Mouse (Mus musculus) myocyte (in vitro differentiated cells): ENCODE results near the gene Synrg. TPM values are rescaled to one million over a fixed set of nuclear protein-coding genes. Genes with fewer than 3 reads are reported as not detected.

Experiments used
- H3K27me3 ChIP-seq: one replicate; pipeline ENCODE4 v1.6.1; 2011; ENCODE audit not compliant: control insufficient read depth, insufficient read depth, insufficient read length
- H3K36me3 ChIP-seq: one replicate; pipeline ENCODE4 v1.6.1; 2011; ENCODE audit not compliant: control insufficient read depth, insufficient read depth
- H3K4me2 ChIP-seq: one replicate; pipeline ENCODE4 v1.6.1; 2011; ENCODE audit warnings: low read depth, control low read depth
- H3K4me3 ChIP-seq: one replicate; pipeline ENCODE4 v1.5.1; 2011; ENCODE audit warnings: mild to moderate bottlenecking, control low read depth, moderate library complexity
- H3K79me2 ChIP-seq: one replicate; pipeline ENCODE4 v1.6.1; 2011; ENCODE audit not compliant: control insufficient read depth, insufficient read depth
- H3ac ChIP-seq: one replicate; pipeline ENCODE4 v1.6.1; 2011; ENCODE audit not compliant: control insufficient read depth, insufficient read length
- CEBPB ChIP-seq: IDR thresholded peaks from 2 replicates; pipeline ENCODE4 v1.6.1; 2011; ENCODE audit warnings: mild to moderate bottlenecking, moderate library complexity; ENCODE audit not compliant: poor library complexity, insufficient read depth, severe bottlenecking
- E2F4 ChIP-seq: IDR thresholded peaks from one replicate; pipeline ENCODE4 v1.6.1; 2011; ENCODE audit warnings: mild to moderate bottlenecking, control low read depth, moderate library complexity; ENCODE audit not compliant: insufficient read depth
- MAX ChIP-seq: IDR thresholded peaks from one replicate; pipeline ENCODE4 v1.6.1; 2011; ENCODE audit warnings: low read depth, mild to moderate bottlenecking, control low read depth
- MYOD1 ChIP-seq, 3 experiments: IDR thresholded peaks; one replicate each; pipeline ENCODE4 v1.6.1; 2011; ENCODE audit warnings: control low read depth in 2 of 3, low read depth in 2 of 3, mild to moderate bottlenecking in 2 of 3, moderate library complexity in 1 of 3; ENCODE audit not compliant: insufficient read length in 2 of 3, control insufficient read depth in 1 of 3
- MYOG ChIP-seq, 3 experiments: IDR thresholded peaks; one replicate each; pipeline ENCODE4 v1.6.1; 2011; ENCODE audit warnings: control low read depth in 2 of 3, low read depth in 2 of 3, mild to moderate bottlenecking in 2 of 3; ENCODE audit not compliant: insufficient read length in 2 of 3, control insufficient read depth in 1 of 3, insufficient read depth in 1 of 3
- POLR2A ChIP-seq: IDR thresholded peaks from one replicate; pipeline ENCODE4 v1.6.1; 2011; ENCODE audit warnings: low read depth, mild to moderate bottlenecking, control low read depth, moderate library complexity; ENCODE audit not compliant: insufficient read length
- POLR2AphosphoS2 ChIP-seq: IDR thresholded peaks from one replicate; pipeline ENCODE4 v1.6.1; 2011; ENCODE audit warnings: low read depth, control low read depth; ENCODE audit not compliant: insufficient read length
- REST ChIP-seq: IDR thresholded peaks from one replicate; pipeline ENCODE4 v1.6.1; 2011; ENCODE audit warnings: mild to moderate bottlenecking, control low read depth, moderate library complexity; ENCODE audit not compliant: insufficient read depth, insufficient read length
- SRF ChIP-seq: IDR thresholded peaks from one replicate; pipeline ENCODE4 v1.6.1; 2011; ENCODE audit warnings: low read depth; ENCODE audit not compliant: control insufficient read depth, insufficient read length
- TCF12 ChIP-seq: IDR thresholded peaks from one replicate; pipeline ENCODE4 v1.6.1; 2011; ENCODE audit warnings: mild to moderate bottlenecking, control low read depth; ENCODE audit not compliant: poor library complexity, insufficient read depth, severe bottlenecking
- TCF3 ChIP-seq: IDR thresholded peaks from one replicate; pipeline ENCODE4 v1.6.1; 2011; ENCODE audit warnings: low read depth, control low read depth; ENCODE audit not compliant: insufficient read length
- USF1 ChIP-seq: IDR thresholded peaks from one replicate; pipeline ENCODE4 v1.6.1; 2011; ENCODE audit warnings: low read depth, mild to moderate bottlenecking, control low read depth, moderate library complexity
- polyA plus RNA-seq: library from polyadenylated mRNA; unstranded; fragments of >200 nt; fragmentation: generic; extraction: Trizol; gene quantifications from one replicate; pipeline ENCODE4 v1.2.1, GENCODE M21; 2012; ENCODE audit warnings: missing spikeins

The Synrg gene
- polyA plus RNA-seq, 1 experiment = 10.6 TPM

GRCm38 (mm10) chr11:84001257-84001656 is 37.0 kb downstream of the Synrg start:
- Histone ChIP-seq H3K4me2 (no peak overlapping the region), H3K27me3 (no peaks in the 10 kb centered on the region), H3K79me2 (no peaks in the 10 kb centered on the region), H3K36me3 (peaks cover 29% of the 10 kb centered on the region), H3K4me3 (no peak overlapping the region), H3ac (no peak overlapping the region)
- TF ChIP-seq MYOD1 (IDR thresholded peaks at IDR 0.05; ENCODE audit: control insufficient read depth in 1 of 3, insufficient read length in 2 of 3, low read depth in 2 of 3) = no peak

GRCm38 (mm10) chr11:84003986-84004385 is 39.8 kb downstream of the Synrg start:
- peaks cover 20% of the 10 kb centered on the region for H3K36me3 ChIP-seq
- H3K4me3 ChIP-seq = no peak overlapping the region
- H3ac ChIP-seq = no peak overlapping the region
- no peak for TF ChIP-seq POLR2AphosphoS2
- no peak for TF ChIP-seq USF1
- no peak for TF ChIP-seq MAX
- no peak for TF ChIP-seq CEBPB
- no peak for TF ChIP-seq POLR2A
- no peak for TF ChIP-seq SRF
- no peak for TF ChIP-seq MYOD1 (IDR thresholded peaks at IDR 0.05; ENCODE audit: control insufficient read depth in 1 of 3, insufficient read length in 2 of 3, low read depth in 2 of 3)
- no peak for TF ChIP-seq TCF12
- no peak for TF ChIP-seq REST
- TF ChIP-seq E2F4 = no peak
- no peaks in the 10 kb centered on the region for H3K79me2 ChIP-seq
- H3K27me3 ChIP-seq = no peaks in the 10 kb centered on the region
- H3K4me2 ChIP-seq = no peak overlapping the region

DNA sequence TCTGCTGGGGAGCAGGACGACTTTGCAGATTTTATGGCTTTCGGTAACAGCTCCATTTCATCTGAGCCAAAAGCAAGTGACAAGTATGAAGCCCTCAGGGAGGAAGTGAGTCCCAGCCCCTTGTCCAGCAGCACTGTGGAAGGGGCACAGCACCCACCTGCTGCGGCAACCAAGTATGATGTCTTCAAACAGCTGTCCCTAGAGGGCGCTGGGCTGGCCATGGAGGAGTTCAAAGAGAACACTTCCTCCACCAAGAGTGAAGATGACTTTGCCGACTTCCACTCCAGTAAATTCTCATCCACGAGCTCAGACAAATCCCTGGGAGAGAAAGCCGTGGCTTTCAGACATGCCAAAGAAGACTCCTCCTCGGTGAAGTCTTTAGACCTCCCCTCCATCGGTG is 44.8 kb downstream of the Synrg start:
- H3K4me3 ChIP-seq = no peak overlapping the region
- no peak overlapping the region for H3ac ChIP-seq
- H3K36me3 ChIP-seq = peaks cover 18% of the 10 kb centered on the region
- no peaks in the 10 kb centered on the region for H3K27me3 ChIP-seq
- H3K79me2 ChIP-seq = no peaks in the 10 kb centered on the region
- no peak overlapping the region for H3K4me2 ChIP-seq
- TF ChIP-seq POLR2AphosphoS2 = no peak
- no peak for TF ChIP-seq TCF3
- TF ChIP-seq MYOD1 (IDR thresholded peaks at IDR 0.05; ENCODE audit: control insufficient read depth in 1 of 3, insufficient read length in 2 of 3, low read depth in 2 of 3) = no peak
- TF ChIP-seq CEBPB = no peak
- no peak for TF ChIP-seq SRF
- no peak for TF ChIP-seq MAX
- TF ChIP-seq TCF12 = no peak

DNA sequence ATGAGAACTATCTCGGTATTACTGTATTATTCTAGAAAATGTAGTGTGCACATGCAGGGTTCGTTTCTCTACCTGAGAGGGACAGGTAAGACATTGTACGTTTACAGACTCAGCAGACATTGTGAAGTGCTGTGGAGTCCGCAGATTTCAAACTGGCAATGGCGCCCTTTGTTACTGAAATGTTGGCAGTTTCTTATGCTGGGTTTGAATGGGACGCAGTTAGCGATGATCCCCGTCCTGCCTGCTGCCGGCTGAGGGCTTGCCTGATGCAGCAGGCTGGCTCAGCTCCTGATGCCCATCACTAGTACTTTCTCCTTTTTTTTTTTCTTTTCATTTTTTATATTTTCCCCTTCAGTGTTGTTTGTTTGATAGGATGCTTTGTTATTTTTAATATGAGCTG is 46.2 kb downstream of the Synrg start:
- Histone ChIP-seq H3K4me3 (no peak overlapping the region), H3K27me3 (no peaks in the 10 kb centered on the region), H3K79me2 (no peaks in the 10 kb centered on the region), H3K36me3 (peaks cover 11% of the 10 kb centered on the region), H3K4me2 (no peak overlapping the region), H3ac (no peak overlapping the region)
- TF ChIP-seq CEBPB = no peak
- TF ChIP-seq REST = no peak
- no peak for TF ChIP-seq TCF12

- Histone ChIP-seq H3K79me2 (no peaks in the 10 kb centered on the region), H3ac (no peak overlapping the region), H3K36me3 (peaks cover 11% of the 10 kb centered on the region), H3K4me2 (no peak overlapping the region), H3K4me3 (no peak overlapping the region), H3K27me3 (no peaks in the 10 kb centered on the region)
- TF ChIP-seq REST = no peak
- TF ChIP-seq POLR2AphosphoS2 = no peak
- TF ChIP-seq MAX = no peak
- TF ChIP-seq POLR2A = no peak
- no peak for TF ChIP-seq E2F4
Measured at GRCm38 (mm10) chr11:84011050-84011449, 46.8 kb downstream of the Synrg start.

DNA sequence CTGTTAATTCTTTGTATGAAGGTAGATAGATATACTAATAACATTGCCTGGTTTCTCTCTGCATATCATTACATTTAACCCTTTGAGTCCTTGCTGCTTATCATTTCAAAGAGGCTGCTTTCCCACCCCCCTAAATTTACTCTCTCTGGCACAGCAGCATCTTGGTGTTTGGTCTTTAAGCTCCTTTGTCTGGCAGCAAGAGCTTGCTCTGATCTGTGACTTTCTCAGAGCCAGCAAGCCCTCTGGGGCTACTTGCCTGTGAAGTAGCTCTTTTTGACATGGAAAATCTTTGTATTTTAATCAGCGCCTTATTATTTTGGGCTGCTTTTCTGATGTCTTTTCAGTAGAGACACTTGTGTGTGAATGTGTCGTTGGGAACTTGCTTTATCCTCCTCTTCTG is 47.3 kb downstream of the Synrg start:
- no peak overlapping the region for H3ac ChIP-seq
- TF ChIP-seq CEBPB (no peak), SRF (no peak), TCF3 (no peak), MYOG (IDR thresholded peaks at IDR 0.05; ENCODE audit: control insufficient read depth in 1 of 3, insufficient read depth in 1 of 3, insufficient read length in 2 of 3, low read depth in 2 of 3) (no peak), REST (no peak), POLR2AphosphoS2 (no peak), TCF12 (no peak), POLR2A (no peak), MAX (no peak), USF1 (no peak), E2F4 (no peak), MYOD1 (IDR thresholded peaks at IDR 0.05; ENCODE audit: control insufficient read depth in 1 of 3, insufficient read length in 2 of 3, low read depth in 2 of 3) (no peak)
- no peak overlapping the region for H3K4me2 ChIP-seq
- H3K36me3 ChIP-seq = peaks cover 11% of the 10 kb centered on the region
- H3K27me3 ChIP-seq = no peaks in the 10 kb centered on the region
- no peak overlapping the region for H3K4me3 ChIP-seq
- H3K79me2 ChIP-seq = no peaks in the 10 kb centered on the region
